Comparison of ENCODE assay signal across 8 mouse cellular contexts in the genomic region with DNA sequence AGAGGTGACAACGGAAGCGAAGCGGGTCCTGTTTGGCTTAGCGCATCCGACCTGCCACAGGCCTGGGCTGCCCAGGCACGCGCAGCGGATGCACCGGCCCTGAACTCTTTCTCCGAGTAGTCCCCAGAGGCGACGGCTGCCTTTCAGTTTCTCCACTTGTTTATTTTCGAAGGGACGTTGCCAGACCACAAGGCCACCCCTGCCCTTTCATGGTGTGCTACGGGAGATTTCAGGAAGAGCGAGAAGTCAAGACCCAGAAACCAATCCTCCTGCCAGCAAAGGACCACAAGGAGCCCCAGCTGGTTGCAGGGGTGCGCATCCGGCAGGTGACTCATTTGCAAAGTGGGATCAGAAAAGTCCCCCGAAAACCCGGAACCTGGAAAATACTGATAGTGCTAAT. TPM values are rescaled to one million over a fixed set of nuclear protein-coding genes. Genes with fewer than 3 reads are reported as not detected.
A peak's percentile ranks its signal among the peaks of the same experiment; 100 is the strongest.
DNase-seq lines count a peak whose midpoint lies in the region; ATAC-seq and TF ChIP-seq lines count a peak whose summit lies in the region.

No protein-coding gene starts in this region.

- no peak for ATAC-seq in intestine, postnatal 0 days
- peak; percentile 41 for ATAC-seq in megakaryocyte, adult 5-6 weeks (ENCODE audit: poor library complexity, severe bottlenecking)
- no peak for ATAC-seq in forebrain, embryonic 13.5 days

- 22% methylated on average over 20 of the region's 20 CpGs for WGBS in intestine, postnatal 0 days
- 44% methylated on average over 20 of the region's 20 CpGs for WGBS in forebrain, embryonic 13.5 days

- H3K27me3 ChIP-seq in intestine, postnatal 0 days (replicated peaks; ENCODE audit: control insufficient read depth, insufficient read depth, low read length), result no peaks in the 10 kb centered on the region
- no peaks in the 10 kb centered on the region for H3K27me3 ChIP-seq in forebrain, embryonic 13.5 days

- intact Hi-C loops in heart, postnatal 36 days (cut with DNase I), result no loop called here
- intact Hi-C loops in left cerebral cortex, postnatal 25 days (cut with DNase I), result no loop called here

- 0 out of 2 replicates have a peak overlapping the region, but pooled peaks have one; percentile 24 for H3K4me2 ChIP-seq in intestine, postnatal 0 days (replicated peaks; ENCODE audit: low read depth)
- H3K4me2 ChIP-seq in forebrain, embryonic 13.5 days, result no peak overlapping the region

- H3K27ac ChIP-seq in intestine, postnatal 0 days (ENCODE audit: low read depth, low read length), result no peak overlapping the region
- H3K27ac ChIP-seq in forebrain, embryonic 13.5 days, result no peak overlapping the region

- no peak for TF ChIP-seq CTCF in intestine, postnatal 0 days (IDR thresholded peaks at IDR 0.05; ENCODE audit: low read depth)

- H3K36me3 ChIP-seq in intestine, postnatal 0 days (ENCODE audit: control insufficient read depth, insufficient read depth), result no peaks in the 10 kb centered on the region
- no peaks in the 10 kb centered on the region for H3K36me3 ChIP-seq in forebrain, embryonic 13.5 days (ENCODE audit: poor library complexity, severe bottlenecking)

- H3K9me3 ChIP-seq in intestine, postnatal 0 days (ENCODE audit: control insufficient read depth), result no peaks in the 10 kb centered on the region
- H3K9me3 ChIP-seq in forebrain, embryonic 13.5 days (replicated peaks), result 0 out of 2 replicates have a peak, but pooled peaks cover 4% of the 10 kb centered on the region

- no peak overlapping the region for H3K9ac ChIP-seq in intestine, postnatal 0 days (ENCODE audit: low read depth, low read length)
- H3K9ac ChIP-seq in forebrain, embryonic 13.5 days, result no peak overlapping the region

- H3K4me1 ChIP-seq in intestine, postnatal 0 days (replicated peaks; ENCODE audit: control insufficient read depth, insufficient read depth, low read length), result no peaks in the 10 kb centered on the region
- H3K4me1 ChIP-seq in forebrain, embryonic 13.5 days, result peaks cover 3% of the 10 kb centered on the region; the same call in 1 of the 2 replicates

- DNase-seq in heart, adult 18-20 months, result peak; percentile 58 to 71
- no peak for DNase-seq in heart, postnatal 36 days
- peak; percentile 69 to 78 for DNase-seq in adrenal gland, postnatal 36 days
- no peak for DNase-seq in left cerebral cortex, postnatal 25 days (ENCODE audit: low spot score in 2 of 2)
- DNase-seq in layer of hippocampus, postnatal 36 days, result no peak

- H3K4me3 ChIP-seq in intestine, postnatal 0 days (ENCODE audit: low read depth, low read length), result no peak overlapping the region
- H3K4me3 ChIP-seq in forebrain, embryonic 13.5 days, result no peak overlapping the region

RNA-seq across cellular contexts. Expression of a gene that starts 12.6 kb away (rescaled TPM):
- total RNA-seq in heart, adult 18-20 months (2021), result 10 to 100 TPM; 26.5 to 29.0 TPM
- 10 to 100 TPM; 30.4 to 31.8 TPM for total RNA-seq in heart, postnatal 36 days (2021)
- 10 to 100 TPM; 22.7 to 25.9 TPM for total RNA-seq in adrenal gland, postnatal 36 days (2021)
- polyA plus RNA-seq in intestine, postnatal 0 days (2015; fragmentation: Nextera tagmentation; extraction: Ambion mirVana), result 17.8 and 18.4 TPM in 2 replicates
- total RNA-seq in megakaryocyte, adult 5-6 weeks (2015), result 37.0 and 40.0 TPM in 2 replicates
- total RNA-seq in megakaryocyte, adult 5-6 weeks (2017), result 11.7 and 15.9 TPM in 2 replicates
- total RNA-seq in left cerebral cortex, postnatal 25 days (2021), result 10 to 100 TPM; 16.3 to 18.0 TPM
- total RNA-seq in layer of hippocampus, postnatal 36 days (2021), result 10 to 100 TPM; 19.3 to 21.3 TPM
- polyA plus RNA-seq in forebrain, embryonic 13.5 days (2015; fragmentation: Nextera tagmentation; extraction: Ambion mirVana), result 14.0 and 15.0 TPM in 2 replicates

RNA-seq across cellular contexts. Expression of a gene that starts 38.3 kb away (rescaled TPM):
- 1 to 10 TPM; 8.0 to 8.2 TPM for total RNA-seq in heart, adult 18-20 months (2021)
- total RNA-seq in heart, postnatal 36 days (2021), result 10 to 100 TPM in 1 of 2 experiments, 1 to 10 TPM in 1; 7.1 to 12.3 TPM
- total RNA-seq in adrenal gland, postnatal 36 days (2021), result 10 to 100 TPM in 1 of 2 experiments, 1 to 10 TPM in 1; 7.0 to 10.1 TPM
- 4.2 and 4.7 TPM in 2 replicates for polyA plus RNA-seq in intestine, postnatal 0 days (2015; fragmentation: Nextera tagmentation; extraction: Ambion mirVana)
- total RNA-seq in megakaryocyte, adult 5-6 weeks (2015), result 3.8 and 4.0 TPM in 2 replicates
- total RNA-seq in megakaryocyte, adult 5-6 weeks (2017), result 3.8 and 4.7 TPM in 2 replicates
- 10 to 100 TPM; 67.8 to 70.0 TPM for total RNA-seq in left cerebral cortex, postnatal 25 days (2021)
- total RNA-seq in layer of hippocampus, postnatal 36 days (2021), result 10 to 100 TPM; 61.7 to 66.0 TPM
- polyA plus RNA-seq in forebrain, embryonic 13.5 days (2015; fragmentation: Nextera tagmentation; extraction: Ambion mirVana), result 66.4 and 75.0 TPM in 2 replicates

Comparison
In these comparisons a context has a peak if more than half of its experiments do, and no peak if none do; other contexts are left out.
1. DNase-seq: peak in heart, adult 18-20 months (2 of 2) and adrenal gland, postnatal 36 days (2 of 2); none in heart, postnatal 36 days (0 of 2), left cerebral cortex, postnatal 25 days (0 of 2) and layer of hippocampus, postnatal 36 days (0 of 2).
2. RNA of a gene that starts 38.3 kb away (total RNA-seq): 67.8 to 70.0 TPM in left cerebral cortex, postnatal 25 days and 61.7 to 66.0 TPM in layer of hippocampus, postnatal 36 days; 7.1 to 12.3 TPM in heart, postnatal 36 days, 7.0 to 10.1 TPM in adrenal gland, postnatal 36 days, 8.0 to 8.2 TPM in heart, adult 18-20 months and 3.8 to 4.7 TPM in megakaryocyte, adult 5-6 weeks; every median in the first group is over 4 times any median in the second.